Mouse (Mus musculus) right cerebral cortex, postnatal 36 days (tissue): ENCODE results near the gene Tysnd1.

Experiments
- DNase-seq, 2 experiments: peaks; one replicate each; pipeline ENCODE4 v3.0.0; 2022; ENCODE audit warnings: low spot score in 2 of 2, mixed read lengths in 1 of 2

Tysnd1 gene

GRCm38 (mm10) chr10:61689405-61689804 lies 5.9 kb upstream of the Tysnd1 start:
- no peak for DNase-seq

DNA sequence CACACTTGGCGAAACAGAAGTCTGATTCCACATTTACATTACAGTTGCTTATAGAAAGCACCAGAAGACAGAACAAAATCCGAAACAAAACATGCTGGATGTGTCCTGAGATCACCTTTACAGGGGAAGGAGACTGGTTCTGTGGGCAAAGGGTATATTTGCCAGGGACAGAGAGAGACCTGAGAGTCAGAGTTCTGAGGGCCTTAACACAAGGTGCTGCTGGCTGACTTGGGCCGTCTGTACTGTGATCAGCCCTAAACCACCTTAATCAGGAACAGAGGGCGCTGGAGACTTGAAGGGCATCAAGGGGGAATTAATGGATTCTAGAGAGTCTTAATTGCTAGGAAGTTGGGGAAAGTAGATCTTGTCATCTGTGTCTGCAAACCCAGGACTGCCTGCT lies 1.8 kb upstream of the Tysnd1 start:
- no peak for DNase-seq

- DNase-seq, result no peak
These were observed 617 bp downstream of the Tysnd1 start for GRCm38 (mm10) chr10:61695703-61696559.

DNA sequence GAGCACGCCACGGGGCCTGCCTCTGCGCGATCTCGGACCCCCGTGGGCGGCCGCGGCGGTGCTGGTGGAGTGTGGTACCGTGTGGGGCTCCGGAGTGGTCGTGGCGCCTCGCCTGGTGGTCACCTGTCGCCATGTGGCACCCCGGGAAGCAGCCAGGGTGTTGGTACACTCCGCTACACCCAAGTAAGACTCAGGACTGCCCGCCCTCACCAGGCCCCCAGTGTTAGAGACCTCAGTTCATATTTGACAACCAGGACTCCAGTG lies 1.2 kb downstream of the Tysnd1 start:
- no peak for DNase-seq

GRCm38 (mm10) chr10:61697028-61697427 lies 1.7 kb downstream of the Tysnd1 start:
- DNase-seq, result no peak

DNA sequence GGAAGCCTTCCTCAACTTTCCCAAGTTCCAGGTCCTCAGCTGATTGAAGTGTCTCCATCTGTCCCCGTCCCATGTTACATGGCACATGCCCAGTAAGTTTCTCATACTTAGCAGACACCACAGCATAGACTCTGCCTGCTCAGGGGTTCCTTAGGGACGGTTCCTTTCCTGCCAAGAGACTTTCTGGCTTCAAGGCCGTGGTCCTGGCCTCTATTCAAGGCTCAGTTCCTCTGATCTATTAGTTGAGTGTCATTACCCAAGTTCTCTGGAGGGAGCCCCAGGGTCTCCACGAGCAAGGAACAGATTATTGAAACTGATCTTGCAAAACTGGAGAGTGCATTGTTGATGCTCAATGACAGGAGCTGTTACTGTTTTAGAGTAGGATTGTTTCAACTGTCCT lies 9.3 kb downstream of the Tysnd1 start:
- DNase-seq, result no peak

DNA sequence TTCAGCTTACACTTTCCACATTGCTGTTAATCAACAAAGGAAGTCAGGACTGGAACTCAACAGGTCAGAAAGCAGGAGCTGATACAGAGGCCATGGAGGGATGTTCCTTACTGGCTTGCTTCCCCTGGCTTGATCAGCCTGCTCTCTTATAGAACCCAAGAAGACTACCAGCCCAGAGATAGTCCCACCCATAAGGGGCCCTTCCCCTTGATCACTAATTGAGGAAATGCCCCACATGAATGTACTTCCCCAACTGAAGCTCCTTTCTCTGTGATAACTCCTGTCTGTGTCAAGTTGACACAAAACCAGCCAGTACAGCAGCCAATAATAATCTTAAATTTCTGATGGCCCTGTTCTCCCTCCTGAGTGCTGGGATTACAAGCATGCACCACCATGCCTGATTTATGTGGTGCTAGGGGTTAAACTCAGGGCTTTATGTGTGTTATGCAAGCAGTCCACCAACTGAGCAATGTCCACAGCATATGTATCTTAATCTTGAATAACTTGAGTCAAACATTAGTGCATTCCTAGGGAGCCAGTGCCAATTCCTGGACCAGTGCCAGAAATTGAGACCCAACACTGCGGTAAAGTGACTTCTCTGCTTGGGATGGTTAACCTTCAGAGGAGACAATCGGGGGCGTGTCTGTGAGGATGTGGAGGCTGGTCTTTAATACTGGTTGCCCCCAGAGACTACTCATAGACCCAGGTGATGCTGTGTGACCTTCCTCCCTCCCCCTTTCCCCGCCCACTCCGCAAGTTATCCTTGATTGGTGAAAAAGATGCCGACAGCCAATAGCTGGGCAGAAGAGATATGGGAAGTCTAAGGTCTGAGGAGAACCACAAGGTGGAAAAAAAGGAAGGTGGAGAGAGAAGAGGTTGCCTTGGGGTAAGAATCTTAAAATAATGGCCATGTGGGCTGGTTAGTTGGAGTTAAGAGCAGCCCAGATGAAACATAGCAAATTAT lies 11.4 kb downstream of the Tysnd1 start:
- DNase-seq, result no peak

DNA sequence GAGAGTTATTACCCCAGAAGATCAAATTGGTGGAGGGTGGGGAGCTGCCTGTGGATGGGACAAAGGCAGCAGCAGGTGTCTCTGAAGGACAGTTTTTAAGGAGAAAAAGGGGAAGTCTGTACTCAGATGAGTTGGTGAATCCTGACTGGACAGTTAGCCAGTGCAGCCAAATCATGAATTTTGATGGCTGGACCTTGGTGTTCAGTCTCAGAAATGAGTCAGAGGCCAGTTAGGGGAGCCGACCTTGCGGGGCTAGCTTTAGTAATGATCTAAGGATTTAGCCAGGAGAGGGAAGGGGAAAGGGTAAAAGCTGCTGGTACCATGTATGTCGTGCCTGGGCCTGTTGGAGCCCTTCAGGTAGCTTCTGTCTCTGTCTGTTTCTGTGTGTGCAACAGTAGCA lies 18.3 kb downstream of the Tysnd1 start:
- no peak for DNase-seq

GRCm38 (mm10) chr10:61714146-61714545 lies 18.8 kb downstream of the Tysnd1 start:
- no peak for DNase-seq

DNA sequence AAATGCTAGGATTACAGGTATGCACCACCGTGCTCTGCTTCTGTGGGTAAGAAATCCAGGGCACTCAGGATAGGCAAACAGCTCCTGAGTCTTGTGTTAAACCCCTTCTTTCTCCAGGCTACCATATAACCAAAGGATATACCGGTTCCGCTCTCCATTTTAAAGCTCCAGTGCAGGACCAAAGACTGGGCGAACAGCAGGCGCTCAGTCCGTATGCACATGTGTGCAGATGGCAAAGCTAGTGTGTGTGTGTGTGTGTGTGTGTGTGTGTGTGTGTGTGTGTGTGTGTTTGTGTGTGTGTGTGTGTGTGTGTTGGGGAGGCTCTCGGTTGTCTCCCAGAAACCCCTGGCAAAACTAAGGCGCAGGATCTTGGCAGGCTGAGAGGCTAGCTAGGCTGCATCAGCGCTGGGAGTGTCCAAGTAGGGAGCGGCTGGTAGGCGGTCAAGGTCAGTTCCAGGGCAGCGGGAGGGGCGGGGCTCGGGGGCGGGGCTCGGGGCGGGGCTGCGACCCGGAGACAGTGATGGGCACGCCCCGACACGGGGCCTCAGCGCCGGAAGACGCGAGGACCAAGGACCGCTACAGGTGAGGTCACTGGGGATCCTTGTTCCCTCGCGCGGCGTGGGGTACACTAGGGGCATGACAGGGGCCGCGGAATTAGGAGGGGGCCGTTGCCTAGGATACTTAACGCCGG lies 19.6 kb downstream of the Tysnd1 start, which contains the start of gene Aifm2:
TSS of gene Aifm2 (plus strand) at position 493 of the 691 bp plus-strand sequence.
- no peak for DNase-seq

- no peak for DNase-seq
These were observed 20.1 kb downstream of the Tysnd1 start for GRCm38 (mm10) chr10:61715462-61715837.

- DNase-seq, result no peak
These were observed 20.9 kb downstream of the Tysnd1 start for GRCm38 (mm10) chr10:61715996-61716864.

DNA sequence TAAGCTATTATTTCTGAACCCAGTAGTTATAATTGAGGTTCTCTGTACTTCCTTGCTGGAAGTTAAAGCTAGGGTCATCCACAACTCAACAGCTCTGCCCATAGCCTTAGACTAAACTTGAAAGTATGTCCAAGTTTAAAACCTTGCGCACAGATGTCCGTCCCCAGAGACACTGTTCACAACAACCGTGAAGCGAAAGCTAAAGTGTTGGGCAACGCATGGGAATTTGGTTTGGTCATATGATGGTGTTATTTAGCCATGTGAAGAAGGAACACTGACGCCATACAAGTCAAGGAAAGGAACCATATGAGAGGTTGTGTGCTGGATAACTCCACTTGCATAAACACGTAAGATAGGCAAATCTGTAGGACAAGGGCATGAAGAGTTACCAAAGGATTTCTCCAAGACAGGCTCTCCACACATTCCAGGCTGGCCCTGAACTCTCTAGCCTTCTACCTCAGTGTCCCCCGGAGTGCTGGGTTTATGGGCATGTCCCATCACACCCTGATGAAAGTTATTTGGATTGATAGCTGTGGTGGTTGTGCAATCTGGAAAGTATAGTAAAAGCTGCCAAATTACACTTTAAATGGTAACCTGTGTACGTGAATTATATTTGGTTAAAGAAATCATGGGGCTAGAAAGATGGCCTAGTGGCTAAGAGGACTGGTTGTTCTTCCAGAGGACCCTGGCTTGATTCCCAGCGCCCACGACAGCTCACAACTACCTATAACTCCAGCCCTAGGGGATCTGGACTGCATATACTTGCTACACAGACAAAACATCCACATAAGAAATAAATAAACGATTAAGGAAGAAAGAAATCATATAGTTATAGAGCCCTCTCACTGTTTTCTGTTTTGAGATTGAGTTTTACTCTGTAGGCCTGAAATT lies 22.3 kb downstream of the Tysnd1 start:
- DNase-seq, result no peak

DNA sequence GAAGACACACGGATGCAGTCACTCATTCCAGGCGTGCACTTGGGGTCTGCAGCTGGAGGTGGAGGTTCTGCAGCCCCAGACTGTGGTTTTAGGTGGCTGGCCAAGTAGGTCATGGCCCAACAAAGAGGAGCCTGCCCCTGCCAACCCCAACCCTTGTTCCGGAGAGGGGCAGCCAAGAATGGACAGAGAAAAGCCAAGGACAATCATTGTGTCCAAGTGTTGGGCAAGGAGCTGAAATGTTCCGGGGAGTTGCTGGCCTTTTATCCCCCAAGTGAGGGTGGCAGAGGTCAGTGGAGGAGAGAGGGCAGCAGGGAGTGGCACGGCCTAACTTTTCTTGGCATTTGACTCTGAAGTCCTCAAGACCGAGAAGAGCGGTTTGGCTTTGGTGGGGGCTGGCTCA lies 25.0 kb downstream of the Tysnd1 start:
- no peak for DNase-seq

DNA sequence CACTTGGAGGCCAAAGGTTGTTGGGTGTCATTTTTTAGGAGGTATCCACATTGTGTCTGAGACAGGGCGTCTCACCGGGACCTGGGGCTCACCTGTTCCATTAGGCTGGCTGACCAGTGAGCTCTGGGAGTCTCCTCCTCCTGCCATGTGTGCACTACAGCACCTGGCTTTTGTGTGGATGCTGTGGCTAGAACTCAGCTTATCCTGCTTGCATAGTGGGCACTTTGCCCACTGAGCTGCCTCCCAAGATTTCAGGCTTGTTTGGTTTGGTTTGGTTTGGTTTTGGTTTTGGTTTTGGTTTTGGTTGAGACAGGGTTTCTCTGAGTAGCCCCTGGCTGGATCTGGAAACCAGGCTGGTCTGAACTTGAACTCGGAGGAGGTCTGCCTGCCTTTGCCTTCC lies 26.9 kb downstream of the Tysnd1 start:
- DNase-seq, result no peak

DNA sequence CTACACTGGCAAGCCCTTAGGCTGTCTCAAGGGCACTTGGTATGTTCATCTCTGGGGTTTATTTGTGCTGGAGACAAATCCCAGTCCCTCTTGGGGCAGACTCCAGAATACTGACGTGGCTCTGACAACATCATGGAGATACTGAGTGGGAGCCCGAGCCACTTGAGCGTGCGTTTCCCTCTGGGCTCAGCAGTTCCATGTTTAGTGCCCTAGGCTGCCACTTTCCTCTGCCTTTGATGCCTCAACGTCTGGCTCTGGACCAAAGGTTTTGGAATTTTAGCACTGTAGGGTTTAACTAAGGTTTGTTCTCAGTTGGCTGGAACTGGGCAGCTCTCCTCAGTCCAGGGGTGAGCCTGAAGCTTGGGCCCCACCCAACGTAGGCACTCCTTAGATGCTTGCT lies 28.0 kb downstream of the Tysnd1 start:
- no peak for DNase-seq

DNA sequence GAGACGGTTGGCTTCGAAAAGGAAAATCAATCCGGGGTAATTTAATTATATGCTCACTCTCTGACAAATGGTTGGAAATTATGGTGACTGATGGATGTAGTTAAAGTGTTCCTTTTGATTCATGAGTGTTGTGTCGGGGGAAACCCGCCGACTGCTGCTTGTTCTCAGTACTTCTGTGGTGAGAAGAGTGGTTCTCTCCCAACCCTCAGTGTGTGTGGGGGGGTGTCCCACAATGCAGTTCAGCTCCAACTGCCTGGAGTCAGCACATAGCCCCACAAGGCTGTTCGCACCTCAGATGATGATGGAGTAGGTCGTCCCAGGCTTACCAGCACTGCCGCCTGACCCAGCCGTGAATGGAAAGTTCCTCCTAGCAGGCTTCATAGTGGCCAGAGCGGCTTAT lies 33.9 kb downstream of the Tysnd1 start:
- DNase-seq, result peak in 1 of 2 experiments; percentile 9

DNA sequence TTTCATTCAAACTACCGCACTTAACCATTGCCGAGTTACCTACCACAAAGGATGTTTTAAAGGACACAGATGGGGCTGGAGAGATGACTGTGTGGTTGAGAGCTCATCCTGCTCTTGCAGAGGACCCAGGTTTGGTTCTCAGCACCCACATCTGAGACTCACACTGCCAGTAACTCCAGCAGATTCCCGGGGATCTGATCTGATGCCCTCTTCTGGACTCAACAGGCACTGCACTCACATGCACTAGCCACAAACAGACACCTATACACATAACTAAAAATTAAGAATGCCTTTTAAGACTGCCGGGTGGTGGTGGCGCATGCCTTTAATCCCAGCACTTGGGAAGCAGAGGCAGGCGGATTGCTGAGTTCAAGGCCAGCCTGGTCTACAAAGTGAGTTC lies 34.9 kb downstream of the Tysnd1 start:
- no peak for DNase-seq

GRCm38 (mm10) chr10:61734377-61734776 lies 39.1 kb downstream of the Tysnd1 start:
- DNase-seq, result no peak

GRCm38 (mm10) chr10:61736671-61737078 lies 41.4 kb downstream of the Tysnd1 start:
- peak in 1 of 2 experiments; percentile 26 for DNase-seq
